Mouse (Mus musculus): ENCODE results near the gene Ctsf. TPM values are rescaled to one million over a fixed set of nuclear protein-coding genes. Genes with fewer than 3 reads are reported as not detected.

The Ctsf gene
- polyA plus RNA-seq (2017; shearing (Covaris generic)) = 2.1 TPM

DNA sequence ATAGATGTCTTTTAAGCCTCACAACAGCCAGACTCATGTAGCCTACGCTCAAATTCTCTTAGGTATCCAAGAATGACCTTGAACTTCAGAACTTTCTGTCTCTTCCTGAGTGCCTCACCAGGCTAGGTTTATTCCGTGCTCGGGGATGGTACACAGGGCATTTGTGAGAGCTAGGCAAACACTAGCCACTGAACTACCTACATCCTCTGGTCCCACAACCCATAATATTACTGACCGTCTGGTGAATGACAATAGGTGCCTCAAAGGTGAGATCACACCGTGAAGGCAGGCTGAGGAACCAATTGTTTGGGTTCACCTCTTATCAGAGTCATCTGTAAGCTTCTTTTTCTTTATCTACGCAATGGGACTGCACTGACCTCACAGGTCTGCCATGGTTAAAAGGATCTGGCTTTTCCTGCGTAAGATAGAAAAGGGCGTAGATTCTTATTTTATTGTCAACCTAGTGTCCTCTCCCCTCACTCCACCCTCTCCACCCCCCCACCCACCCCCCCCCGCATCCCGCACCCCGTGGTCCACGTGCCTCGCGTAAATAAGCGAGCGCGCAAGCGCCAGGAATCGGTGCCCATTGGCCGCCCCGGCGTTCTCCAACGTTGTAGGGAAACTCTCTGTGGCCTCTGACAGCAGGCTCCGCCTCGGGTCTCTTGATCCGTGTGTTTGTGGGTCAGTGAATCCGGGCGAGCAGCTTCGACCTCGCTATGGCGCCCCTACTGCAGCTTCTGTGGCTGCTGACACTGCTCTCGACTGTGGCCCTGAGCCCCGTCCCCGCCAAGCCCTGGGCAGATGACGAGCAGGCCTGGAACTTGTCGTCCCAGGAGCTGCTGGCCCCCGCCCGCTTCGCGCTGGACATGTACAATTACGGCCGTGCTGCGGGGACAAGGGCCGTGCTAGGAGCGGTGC lies at the start of gene Ctsf:
TSS of gene Ctsf (plus strand) at position 579 of the 918 bp plus-strand sequence.

DNA sequence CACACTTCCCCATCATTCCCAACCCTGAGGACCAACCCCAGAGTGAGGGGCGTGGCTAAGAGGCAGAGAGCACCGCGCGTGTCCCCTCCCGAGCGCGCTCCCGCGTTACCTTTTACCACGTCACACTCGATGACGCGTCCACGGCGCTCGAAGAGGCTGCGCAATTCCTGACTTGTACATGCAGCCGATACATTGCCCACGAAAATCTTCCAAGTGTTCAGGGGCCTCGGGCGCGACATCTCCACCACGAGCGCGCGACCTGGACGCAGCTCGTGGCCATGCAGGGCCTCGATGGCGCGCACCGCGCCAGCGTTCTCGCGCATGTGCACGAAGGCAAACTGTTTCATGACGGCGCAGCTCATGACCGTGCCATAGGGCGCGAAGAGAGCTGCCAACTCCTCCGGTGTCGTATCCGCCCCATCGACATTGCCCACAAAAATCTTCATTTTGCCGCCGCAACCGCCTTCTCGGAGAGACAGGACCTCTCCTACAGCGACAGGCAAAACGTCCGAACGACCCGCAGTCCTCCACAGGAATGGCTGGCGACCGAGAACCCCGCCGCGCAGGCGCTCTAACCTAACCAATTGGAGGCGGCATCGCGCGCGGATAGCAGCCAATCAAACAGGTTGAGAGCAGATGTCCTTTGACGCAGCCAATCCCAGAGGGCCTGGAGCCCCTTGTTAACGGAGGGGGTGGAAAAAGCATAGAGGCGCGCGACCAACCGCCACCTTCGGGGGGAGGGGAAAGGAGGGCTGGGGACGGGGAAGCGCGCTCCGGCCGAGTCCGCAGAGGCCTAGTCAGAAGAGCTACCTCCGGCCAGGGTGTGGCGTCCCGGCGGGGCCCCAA lies 43.6 kb upstream of the Ctsf start, which contains the start of the genes Gm21992 and Rbm14:
TSS of gene Gm21992 (minus strand) at position 550 of the 846 bp plus-strand sequence.
TSS of gene Rbm14 (minus strand) at position 572 of the 846 bp plus-strand sequence.

DNA sequence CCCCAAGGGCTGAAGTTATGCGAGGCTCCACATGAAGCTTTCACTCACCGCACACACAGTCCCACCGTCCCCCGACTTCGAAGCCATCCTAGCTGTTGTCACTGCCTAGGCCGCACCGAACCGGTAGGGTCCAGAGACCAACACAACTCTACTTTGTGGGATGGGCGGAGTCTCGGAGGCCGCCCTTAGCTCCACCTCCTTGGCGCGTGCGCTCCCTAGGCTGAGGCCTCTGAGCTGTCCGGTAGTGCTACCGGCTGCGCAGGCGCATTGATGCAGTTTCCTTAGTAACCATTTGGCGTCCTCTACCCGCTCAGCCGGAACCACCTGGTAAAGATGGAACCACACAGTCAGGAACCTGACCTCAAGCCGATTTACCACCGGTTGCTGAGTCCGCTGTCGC lies 15.8 kb upstream of the Ctsf start, which contains the start of the genes Ccs and Ccdc87:
TSS of gene Ccs (minus strand) at position 184 of the 400 bp plus-strand sequence.
TSS of gene Ccdc87 (plus strand) at position 218 of the 400 bp plus-strand sequence.

DNA sequence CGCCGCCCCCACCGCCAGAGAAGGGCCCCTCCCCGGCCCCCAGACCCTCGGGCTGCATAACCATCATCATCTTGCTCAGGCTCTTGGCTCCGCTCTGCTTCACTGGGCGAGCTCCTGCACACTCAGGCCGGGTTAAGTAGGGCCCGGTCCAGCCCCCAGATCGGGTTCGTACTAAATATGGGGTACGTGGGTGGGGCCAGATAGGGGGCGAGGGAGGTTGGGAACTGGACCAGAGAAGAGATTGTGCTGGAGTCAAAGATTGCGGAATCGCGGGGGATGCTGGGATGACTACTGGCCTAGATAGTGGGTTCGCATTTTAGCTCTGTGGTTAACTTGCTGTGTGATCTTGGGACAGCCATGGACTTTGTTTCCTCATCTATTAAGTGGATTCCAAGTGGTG lies 22.9 kb downstream of the Ctsf start, which contains the start of gene Actn3:
TSS of gene Actn3 (minus strand) at position 125 of the 400 bp plus-strand sequence.

DNA sequence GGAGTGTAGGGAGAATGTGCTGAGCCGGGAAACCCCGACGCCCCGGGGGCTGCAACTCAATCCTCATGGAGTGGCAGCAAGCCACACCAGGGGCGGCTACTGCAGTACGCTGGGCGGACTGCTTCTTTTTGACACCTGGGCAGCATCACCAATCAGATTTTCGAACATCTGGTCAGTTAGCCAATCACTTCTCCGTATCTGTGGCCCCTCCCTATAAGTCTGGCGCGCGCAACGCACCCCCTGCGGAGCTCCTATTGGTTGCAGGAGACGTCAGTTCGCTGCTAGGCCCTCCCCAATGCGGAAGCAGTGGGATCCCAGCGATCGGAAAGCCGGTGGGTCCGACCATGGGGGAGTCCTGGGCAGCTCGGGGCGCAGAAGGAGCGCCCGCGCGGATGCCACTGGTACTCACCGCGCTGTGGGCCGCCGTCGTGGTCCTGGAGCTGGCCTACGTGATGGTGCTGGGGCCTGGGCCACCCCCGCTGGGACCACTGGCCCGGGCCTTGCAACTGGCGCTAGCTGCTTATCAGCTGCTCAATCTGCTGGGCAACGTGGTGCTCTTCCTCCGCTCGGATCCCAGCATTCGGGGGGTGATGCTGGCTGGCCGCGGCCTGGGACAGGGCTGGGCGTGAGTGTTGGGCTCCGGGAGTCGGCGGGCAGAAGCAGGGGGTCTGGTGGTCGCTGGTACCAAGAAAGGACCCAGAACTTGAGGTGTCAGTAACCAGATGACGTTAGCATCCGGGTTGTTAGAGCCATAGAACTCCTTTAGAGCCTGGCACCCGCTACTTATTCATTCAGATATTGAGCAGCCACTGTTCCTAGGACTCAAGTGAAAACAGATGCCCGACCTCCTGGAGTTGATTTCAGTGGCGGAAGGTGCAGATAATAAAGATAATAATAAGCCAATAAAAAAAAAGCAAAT lies 23.7 kb downstream of the Ctsf start, which contains the start of gene Zdhhc24:
TSS of gene Zdhhc24 (plus strand) at position 264 of the 919 bp plus-strand sequence.

GRCm38 (mm10) chr19:4905979-4906794 lies 51.3 kb downstream of the Ctsf start, which contains the start of gene Bbs1:
Gene Bbs1, minus strand, starts transcription at chr19:4906628.

Other genes with a start within 250 kb of the Ctsf start
- gene Lrfn4, start 239.5 kb upstream of the Ctsf start, polyA plus RNA-seq (2017; shearing (Covaris generic)) = 0.69 TPM
- 78.0 TPM for gene Rce1, start 229.5 kb upstream of the Ctsf start, polyA plus RNA-seq (2017; shearing (Covaris generic))
- gene Gm960, start 156.5 kb upstream of the Ctsf start, polyA plus RNA-seq (2017; shearing (Covaris generic)) = 0.23 TPM
- 0.72 TPM for gene Sptbn2, start 144.0 kb upstream of the Ctsf start, polyA plus RNA-seq (2017; shearing (Covaris generic))
- gene Rbm4b, start 98.6 kb upstream of the Ctsf start, polyA plus RNA-seq (2017; shearing (Covaris generic)) = 77.1 TPM
- 44.2 TPM for gene Rbm4, start 61.2 kb upstream of the Ctsf start, polyA plus RNA-seq (2017; shearing (Covaris generic))
- gene Gm21992, start 43.5 kb upstream of the Ctsf start, polyA plus RNA-seq (2017; shearing (Covaris generic)) = 28.2 TPM
- gene Rbm14, start 43.5 kb upstream of the Ctsf start, polyA plus RNA-seq (2017; shearing (Covaris generic)) = 76.3 TPM
- 28.8 TPM for gene Ccs, start 15.8 kb upstream of the Ctsf start, polyA plus RNA-seq (2017; shearing (Covaris generic))
- gene Ccdc87, start 15.8 kb upstream of the Ctsf start, polyA plus RNA-seq (2017; shearing (Covaris generic)) = not detected
- gene Actn3, start 22.8 kb downstream of the Ctsf start, polyA plus RNA-seq (2017; shearing (Covaris generic)) = not detected
- 4.4 TPM for gene Zdhhc24, start 23.5 kb downstream of the Ctsf start, polyA plus RNA-seq (2017; shearing (Covaris generic))
- gene Bbs1, start 51.5 kb downstream of the Ctsf start, polyA plus RNA-seq (2017; shearing (Covaris generic)) = 0.41 TPM
- gene Dpp3, start 73.2 kb downstream of the Ctsf start, polyA plus RNA-seq (2017; shearing (Covaris generic)) = 57.2 TPM
- not detected for gene Peli3, start 88.0 kb downstream of the Ctsf start, polyA plus RNA-seq (2017; shearing (Covaris generic))
- 37.5 TPM for gene Mrpl11, start 107.0 kb downstream of the Ctsf start, polyA plus RNA-seq (2017; shearing (Covaris generic))
- gene Npas4, start 135.2 kb downstream of the Ctsf start, polyA plus RNA-seq (2017; shearing (Covaris generic)) = not detected
- gene Slc29a2, start 168.7 kb downstream of the Ctsf start, polyA plus RNA-seq (2017; shearing (Covaris generic)) = 3.6 TPM
- 1.8 TPM for gene B4gat1, start 183.7 kb downstream of the Ctsf start, polyA plus RNA-seq (2017; shearing (Covaris generic))
- gene AC124502.3, start 183.8 kb downstream of the Ctsf start, polyA plus RNA-seq (2017; shearing (Covaris generic)) = 0.62 TPM
- gene Brms1, start 186.2 kb downstream of the Ctsf start, polyA plus RNA-seq (2017; shearing (Covaris generic)) = 102 TPM
- gene Rin1, start 195.4 kb downstream of the Ctsf start, polyA plus RNA-seq (2017; shearing (Covaris generic)) = 0.72 TPM
- not detected for gene Cd248, start 212.9 kb downstream of the Ctsf start, polyA plus RNA-seq (2017; shearing (Covaris generic))
- 0.88 TPM for gene Tmem151a, start 230.4 kb downstream of the Ctsf start, polyA plus RNA-seq (2017; shearing (Covaris generic))
- gene Yif1a, start 233.4 kb downstream of the Ctsf start, polyA plus RNA-seq (2017; shearing (Covaris generic)) = 30.1 TPM
- 0.76 TPM for gene Cnih2, start 243.4 kb downstream of the Ctsf start, polyA plus RNA-seq (2017; shearing (Covaris generic))

Measured in effector memory CD4-positive, alpha-beta T cell, adult 7 months (primary cell).